Mouse (Mus musculus) thymus, postnatal 25 days (tissue): ENCODE measurements at regions not wholly inside any gene's neighbourhood (a gene's known extent, or its start where the extent isn't known, plus 50 kb on each side); places are given as distances from the start of the nearest gene placed in this dataset.
"Not testable (repeated sequence)": the region's sequence is repeated elsewhere in the genome, so short reads cannot be mapped to it uniquely, and the experiment has no call there.

ENCODE experiments used
- DNase-seq: peaks from one replicate; pipeline ENCODE4 v3.0.0; 2022

DNA sequence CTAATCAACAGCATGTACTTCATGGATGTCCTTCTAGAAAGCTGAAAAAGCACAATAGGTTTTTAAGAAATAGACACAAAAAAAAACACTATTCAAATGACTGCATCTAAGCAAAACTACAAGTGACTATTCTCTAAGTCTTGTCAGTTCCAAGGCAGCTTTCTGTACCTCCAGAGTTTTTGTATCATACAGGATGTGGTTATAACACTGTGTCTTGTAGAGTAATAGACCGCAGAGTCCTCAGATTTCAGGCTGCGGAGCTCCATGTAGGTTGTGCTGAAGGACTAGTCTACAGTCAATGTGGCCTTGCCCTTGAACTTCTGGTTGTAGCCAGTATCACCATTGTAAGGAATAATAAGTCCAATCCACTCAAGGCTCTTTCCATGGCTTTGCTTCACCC, 1137.7 kb upstream of the Zfp386 start:
- DNase-seq = not testable (repeated sequence)

DNA sequence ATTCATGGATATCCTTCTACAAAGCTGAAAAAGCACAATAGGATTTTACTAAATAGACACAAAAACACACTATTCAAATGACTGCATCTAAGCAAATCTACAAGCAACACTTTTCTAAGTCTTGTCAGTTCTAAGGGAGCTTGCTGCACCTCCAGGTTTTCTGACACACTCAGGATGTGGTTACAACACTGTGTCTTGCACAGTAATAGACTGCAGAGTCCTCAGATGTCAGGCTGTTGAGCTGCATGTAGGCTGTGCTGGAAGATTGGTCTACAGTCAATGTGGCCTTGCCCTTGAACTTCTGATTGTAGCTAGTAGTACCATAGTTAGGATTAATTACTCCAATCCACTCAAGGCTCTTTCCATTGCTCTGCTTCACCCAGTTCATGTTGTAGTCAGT, 1133.1 kb upstream of the Zfp386 start:
- peak; percentile 55 for DNase-seq

DNA sequence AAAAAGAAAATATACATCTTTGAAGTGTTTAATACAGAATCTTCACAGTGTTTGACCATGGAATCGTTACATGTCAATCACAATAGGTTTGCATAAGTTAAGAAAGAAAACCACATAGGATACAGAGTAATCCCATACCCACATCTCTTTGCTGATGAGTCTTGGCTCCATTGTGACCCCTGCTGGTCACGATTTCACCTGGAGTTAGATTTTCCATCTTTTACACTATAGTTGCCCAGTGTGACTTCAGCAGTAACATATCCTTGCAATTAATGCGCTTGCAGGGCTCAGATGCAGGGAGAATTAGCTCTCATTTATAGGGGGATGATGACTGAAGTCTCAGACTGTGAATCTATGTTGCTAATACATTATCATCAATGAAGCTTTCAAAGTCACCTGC, 1119.8 kb upstream of the Zfp386 start:
- peak; percentile 54 for DNase-seq

DNA sequence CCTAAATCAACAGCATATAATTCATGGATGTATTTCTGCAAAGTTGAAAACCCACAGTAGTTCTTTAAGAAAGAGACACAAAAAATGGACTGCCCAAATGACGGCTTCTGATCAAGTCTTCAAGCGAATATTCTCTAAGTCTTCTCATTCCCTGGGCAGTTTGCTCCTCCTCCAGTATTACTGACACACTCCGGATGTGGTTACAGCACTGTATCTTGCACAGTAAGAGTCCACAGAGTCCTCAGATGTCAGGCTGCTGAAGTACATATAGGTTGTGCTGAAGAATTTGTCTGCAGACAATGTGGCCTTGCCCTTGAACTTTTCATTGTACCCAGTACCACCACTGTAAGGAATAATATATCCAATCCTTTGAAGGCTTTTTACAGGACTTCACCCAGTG, 1115.4 kb upstream of the Zfp386 start:
- DNase-seq = no peak

DNA sequence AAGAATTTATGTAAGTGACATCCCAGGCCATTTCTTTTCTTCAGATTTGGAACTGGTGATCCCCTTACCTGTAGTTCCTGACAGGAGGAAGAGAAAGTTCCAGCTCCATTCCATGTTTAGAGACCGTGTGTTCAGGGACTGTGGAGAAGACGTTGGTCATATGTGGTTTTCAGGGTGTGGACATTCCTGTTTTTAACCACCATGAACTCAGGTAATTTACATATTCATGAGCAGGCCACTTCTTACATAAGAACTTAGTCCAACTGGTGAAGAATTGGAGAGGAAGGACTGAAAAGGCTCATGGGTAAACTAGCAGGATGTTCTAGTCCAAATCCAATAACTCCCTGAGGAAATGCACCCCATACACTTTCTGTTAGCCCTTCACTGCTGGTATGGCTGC, 1114.9 kb upstream of the Zfp386 start:
- DNase-seq = no peak

DNA sequence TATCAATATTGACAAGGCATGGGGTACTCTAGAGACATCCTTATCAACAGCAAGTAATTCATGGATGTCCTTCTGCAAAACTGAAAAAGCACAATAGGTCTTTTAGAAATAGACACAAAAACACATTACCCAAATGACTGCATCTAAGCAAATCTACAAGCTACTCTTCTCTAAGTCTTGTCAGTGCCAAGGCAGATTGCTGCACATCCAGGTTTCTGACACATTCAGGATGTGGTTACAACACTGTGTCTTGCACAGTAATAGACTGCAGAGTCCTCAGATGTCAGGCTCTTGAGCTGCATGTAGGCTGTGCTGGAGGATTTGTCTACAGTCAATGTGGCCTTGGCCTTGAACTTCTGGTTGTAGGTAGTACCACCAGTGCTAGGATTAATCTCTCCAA, 1110.7 kb upstream of the Zfp386 start:
- DNase-seq = peak; percentile 14

DNA sequence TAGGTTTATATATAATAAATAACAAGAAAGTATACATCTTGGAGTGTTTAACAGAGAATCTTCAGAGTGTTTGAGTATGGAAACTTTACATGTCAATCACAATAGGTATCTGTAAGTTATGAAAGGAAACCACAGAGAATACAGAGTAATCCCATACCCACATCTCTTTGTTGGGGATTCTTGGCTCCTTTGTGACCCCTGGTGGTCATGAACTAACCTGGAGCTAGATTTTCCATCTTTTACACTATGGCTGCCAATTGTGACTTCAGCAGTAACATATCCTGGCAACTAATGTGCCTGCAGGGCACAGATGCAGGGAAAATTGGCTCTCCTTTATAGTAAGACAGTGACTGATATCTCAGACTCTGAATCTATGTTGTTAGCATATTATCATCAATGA, 1107.9 kb upstream of the Zfp386 start:
- DNase-seq = peak; percentile 39

DNA sequence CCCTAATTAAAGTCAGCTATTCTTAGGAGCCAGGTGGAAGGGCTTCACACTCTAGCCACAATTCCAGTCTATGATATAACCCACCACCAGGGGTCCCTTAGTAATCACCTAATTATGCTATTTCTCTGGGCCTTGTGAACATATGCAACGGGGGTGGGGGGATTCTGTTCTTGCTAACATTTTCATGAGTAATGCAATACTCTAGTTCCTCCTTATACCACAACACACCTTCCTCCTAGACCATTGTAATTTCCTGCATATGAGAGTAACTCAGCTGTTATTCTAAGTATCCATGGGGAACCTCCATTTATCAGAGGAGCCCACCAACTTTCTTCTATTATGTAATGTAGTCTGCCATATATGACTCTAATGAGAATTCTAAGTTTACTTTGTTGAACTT, 1085.4 kb upstream of the Zfp386 start:
- DNase-seq = no peak

DNA sequence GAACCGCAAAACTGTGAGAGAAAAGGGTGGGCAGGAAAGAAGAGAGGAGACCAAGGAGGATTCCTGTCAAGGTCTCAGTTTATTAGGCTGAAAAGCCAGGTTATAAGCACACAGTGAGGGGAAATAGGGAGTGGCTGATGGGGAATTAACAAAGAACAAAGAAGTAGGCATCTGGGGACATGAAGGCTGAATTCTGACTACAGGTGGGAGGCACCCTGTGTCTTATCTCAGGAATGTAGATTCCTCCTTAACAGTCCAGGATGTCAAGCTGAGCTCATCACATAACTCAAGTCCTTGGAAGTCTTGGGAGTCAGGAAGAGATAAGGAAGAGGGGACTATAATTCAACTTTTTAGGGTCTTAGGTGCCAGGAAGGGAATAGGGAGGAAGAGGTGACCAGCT, 1083.3 kb upstream of the Zfp386 start:
- DNase-seq = not testable (repeated sequence)

DNA sequence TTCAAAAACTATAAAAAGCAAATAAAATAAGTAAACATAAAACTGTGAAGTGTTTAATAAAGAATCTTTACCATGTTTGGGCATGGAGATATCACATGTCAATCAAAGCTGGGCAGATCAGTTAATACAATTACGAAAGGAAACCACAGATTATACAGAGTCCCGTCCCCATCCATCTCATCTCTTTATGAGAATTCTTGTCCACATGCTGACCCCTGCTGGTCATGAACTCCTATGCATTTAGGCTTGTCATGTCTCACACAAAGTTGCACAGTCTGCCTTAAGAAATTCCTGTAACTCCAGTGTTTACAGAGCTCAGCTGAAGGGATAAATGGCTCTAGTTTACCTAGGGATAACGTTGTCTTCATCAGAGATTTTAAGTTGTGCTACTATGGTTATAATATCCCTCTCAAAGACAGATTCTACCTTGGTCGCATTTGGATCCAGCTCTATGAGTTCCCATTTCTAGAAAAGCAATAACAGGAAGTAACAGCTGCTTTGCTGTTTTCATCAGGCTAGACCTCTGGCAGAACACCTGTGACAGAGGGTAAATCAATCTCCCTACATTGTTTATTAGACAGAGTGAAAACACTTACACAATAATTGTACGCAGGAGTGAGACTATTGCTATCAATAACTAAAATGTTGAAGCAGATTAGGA, 1065.9 kb upstream of the Zfp386 start:
- DNase-seq = peak; percentile 70

DNA sequence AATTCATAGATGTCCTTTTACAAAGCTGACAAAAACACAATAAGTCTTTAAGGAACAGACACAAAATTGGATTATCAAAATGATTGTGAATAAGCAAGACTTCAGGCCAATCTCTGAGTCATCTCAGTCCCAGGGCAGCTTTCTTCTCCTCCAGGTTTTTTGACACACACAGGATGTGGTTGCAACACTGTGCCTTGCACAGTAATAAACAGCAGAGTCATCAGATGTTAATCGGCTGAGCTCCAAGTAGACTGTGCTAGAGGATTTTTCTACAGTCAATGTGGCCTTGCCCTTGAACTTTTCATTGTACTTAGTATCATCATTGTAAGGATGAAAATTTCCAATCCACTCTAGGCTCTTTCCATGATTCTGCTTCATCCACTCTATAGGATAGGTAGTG, 1056.6 kb upstream of the Zfp386 start:
- DNase-seq = peak; percentile 46

DNA sequence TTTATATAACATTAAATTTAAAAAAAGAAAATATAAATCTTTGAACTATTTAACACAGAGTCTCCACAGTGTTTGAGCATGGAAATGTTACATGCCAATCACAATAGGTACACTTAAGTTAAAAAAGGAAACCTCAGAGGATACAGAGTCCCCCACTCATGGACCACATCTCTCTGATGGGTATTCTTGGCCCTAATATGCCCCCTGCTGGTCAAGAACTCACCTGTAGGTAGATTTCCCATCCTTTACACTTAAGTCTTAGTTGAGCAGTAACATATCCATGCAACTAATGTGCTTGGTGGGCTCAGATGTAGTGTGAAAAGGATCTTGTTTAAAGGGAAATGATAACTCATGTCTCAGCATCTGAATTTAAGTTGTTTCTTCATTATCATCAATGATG, 1050.7 kb upstream of the Zfp386 start:
- peak; percentile 56 for DNase-seq

DNA sequence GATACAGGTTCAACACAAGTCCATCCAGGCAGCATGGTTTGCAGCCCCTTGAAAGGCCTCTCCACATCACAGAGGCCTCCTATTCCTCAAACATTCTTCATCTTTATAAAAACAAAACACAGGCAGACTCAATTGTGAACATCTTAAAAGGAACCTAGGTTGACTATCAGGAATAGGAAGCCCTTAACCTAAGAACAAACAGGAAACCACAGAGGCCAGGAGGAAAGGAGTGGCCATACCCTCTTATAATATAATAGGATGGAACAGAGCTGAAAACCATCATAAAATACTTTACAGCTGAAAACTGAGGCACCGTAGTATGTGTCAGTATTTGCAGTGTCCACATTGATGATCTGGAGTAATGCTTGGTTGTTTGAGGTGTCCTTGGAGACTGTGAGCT, 1044.4 kb upstream of the Zfp386 start:
- no peak for DNase-seq

DNA sequence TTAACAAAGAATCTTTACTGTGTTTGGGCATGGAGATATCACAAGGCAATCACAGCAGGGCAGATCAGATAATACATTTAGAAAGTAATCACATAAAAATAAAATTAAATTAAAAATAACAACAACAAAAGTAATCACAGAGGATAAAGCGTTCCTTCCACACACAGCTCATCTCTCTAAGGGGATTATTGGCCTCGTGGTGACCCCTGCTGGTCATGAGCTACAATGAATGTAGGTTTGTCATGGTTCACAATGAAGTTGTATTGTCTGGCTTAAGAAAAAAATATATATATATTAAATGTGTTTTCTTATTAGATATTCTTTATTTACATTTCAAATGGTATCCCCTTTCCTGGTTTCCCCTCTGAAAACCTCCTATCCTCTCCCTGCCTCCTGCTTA, 1039.1 kb upstream of the Zfp386 start:
- DNase-seq = peak; percentile 31

DNA sequence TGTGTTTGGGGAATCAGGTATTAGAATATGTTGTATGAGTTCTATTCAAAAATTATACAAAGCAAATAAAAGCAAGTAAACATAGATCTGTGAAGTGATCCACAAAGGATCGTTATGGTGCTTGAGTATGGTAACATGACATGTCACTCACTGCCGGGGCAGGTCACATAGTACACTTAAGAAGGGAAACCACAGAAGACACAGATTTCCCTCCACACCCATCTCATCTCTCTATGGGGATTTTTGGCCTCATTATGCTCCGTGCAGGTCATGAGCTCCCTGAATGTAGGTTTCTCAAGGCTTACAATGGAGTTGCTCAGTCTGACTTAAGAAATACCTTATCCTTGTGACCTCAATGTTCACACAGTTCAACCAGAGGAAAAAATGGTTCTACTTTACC, 1034.8 kb upstream of the Zfp386 start:
- DNase-seq = no peak

DNA sequence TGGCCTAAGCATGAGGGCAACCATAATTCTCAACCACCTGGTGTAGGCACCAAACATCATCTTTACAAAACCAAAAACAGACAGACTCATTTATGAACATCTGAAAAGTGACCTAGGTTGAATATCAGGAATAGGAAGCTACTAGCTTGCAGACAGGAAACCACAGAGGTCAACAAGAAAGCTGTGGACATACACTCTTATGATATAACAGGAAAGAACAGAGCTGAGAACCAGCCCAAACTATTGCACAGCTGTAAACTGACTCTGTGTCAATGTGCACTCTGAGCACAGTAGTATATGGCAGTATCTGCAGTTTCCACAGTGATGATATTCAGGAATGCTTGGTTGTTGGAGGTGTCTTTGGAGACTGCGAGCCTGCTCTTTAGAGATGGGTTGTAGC, 1023.8 kb upstream of the Zfp386 start:
- no peak for DNase-seq

DNA sequence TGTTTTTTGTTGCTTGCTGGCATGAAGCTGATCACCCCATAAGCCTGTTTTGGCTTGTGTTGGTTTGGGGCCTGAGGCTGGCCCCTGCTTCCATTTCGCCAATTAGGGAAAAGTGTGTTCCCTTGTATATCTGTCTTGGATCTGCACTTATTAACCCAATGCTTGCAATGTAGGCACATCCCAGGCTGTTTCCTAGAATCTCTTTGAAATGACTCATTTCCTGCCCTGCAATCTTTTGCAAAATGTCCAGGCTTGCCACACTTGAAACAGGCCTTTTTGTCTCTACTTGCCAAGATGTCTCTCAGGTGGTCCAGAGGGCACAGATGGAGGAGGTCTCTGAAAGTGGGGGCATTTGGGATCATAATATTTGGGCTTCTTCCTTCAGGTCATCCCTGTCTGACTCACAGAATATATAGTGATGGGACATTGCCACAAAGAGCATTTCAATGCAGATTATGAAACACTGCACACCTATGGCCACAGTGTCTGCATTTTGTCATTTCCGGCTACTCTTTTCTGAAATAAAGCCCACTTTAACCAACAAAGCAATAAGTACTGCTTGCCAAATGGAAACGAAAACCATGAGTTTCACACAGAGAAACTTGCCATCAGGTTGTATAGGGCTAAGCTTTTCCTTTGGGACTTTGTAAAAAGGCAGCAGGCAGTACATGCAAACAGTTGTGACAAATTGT, 1012.9 kb upstream of the Zfp386 start:
- DNase-seq = no peak

DNA sequence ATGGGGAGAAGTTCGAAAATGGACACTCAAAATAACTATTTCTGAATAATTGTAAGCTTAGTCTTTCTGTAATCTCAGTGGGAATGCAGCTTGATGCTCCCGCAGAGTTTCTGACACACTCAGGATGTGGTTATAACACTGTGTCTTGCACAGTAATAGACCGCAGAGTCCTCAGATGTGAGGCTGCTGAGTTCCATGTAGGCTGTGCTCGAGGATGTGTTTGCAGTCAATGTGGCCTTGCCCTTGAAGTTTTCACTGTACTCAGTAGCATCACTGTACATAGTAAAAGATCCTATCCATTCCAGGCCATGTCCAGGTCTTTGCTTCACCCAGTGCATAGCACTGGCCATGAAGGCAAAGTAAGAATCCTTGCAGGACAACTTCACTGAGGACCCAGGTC, 992.4 kb upstream of the Zfp386 start:
- peak; percentile 12 for DNase-seq

DNA sequence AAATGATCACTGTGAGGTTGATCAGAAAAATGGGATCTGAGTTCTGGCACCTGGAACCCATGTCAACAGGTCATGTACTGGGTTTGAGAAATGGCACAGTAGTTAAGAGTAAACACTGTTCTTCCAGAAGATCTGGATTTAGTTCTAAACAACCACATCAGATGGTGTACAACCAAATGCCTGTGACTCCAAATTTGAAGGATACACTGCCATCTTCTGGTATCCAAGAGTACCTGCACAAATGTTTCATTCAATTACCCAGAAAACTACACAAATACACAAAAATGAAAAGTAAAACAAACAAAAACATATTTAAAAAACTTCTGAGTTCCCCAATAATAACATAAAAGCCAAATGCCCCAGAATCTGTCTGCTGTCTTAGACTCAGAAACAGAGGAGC, 987.6 kb upstream of the Zfp386 start:
- not testable (repeated sequence) for DNase-seq

DNA sequence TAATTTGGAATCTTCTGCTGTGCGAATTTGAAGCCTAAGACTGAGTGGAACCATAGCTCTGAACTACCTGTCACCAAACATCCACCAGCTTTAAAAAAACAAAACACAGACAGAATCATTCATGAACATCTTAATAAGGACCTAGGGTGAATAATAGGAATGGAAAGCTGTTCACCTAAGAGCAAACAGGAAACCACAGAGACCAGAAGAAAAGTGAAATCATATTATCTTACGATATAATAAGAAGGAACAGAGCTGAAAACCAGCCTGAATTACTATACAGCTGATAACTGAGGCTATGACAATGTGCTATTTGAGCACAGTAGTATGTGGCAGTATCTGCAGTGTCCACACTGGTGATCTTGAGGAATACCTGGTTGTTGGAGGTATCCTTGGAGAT, 980.3 kb upstream of the Zfp386 start:
- no peak for DNase-seq

DNA sequence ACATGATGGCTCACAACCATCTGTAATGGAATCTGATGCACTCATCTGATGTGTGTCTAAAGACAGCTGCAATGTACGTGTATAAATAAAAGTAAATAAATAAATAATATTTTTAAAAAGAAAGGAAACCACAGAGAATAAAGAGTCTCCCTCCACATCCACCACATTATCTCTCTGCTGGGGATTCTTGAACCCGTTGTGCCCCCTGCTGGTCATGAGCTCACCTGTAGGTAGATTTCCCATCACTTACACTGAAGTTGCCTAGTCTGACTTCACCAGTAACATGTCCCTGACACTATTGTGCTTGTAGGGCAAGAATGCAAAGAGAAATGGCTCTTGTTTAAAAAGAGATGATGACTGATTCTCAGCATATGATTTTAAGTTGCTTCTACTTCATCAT, 956.1 kb upstream of the Zfp386 start:
- peak; percentile 9 for DNase-seq

DNA sequence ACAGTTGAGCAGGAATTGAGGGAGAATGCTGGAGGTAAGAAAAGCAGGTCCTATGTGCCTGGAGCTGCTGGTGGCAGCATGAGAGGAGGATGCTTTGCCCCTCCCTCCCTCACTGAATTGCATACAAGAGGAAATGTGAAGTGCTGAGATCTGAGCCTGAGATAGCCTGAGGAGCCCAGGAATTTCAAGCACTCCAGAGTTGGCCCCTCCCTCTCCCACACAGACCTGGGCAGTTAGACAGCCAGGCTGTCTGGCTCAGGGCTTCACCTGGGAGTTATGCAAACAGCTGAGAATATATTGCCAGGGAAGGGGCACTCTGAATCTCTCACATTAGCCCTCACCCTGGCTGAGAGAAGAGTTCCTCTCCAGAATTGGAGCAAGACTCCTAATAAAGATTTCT, 937.8 kb upstream of the Zfp386 start:
- no peak for DNase-seq

DNA sequence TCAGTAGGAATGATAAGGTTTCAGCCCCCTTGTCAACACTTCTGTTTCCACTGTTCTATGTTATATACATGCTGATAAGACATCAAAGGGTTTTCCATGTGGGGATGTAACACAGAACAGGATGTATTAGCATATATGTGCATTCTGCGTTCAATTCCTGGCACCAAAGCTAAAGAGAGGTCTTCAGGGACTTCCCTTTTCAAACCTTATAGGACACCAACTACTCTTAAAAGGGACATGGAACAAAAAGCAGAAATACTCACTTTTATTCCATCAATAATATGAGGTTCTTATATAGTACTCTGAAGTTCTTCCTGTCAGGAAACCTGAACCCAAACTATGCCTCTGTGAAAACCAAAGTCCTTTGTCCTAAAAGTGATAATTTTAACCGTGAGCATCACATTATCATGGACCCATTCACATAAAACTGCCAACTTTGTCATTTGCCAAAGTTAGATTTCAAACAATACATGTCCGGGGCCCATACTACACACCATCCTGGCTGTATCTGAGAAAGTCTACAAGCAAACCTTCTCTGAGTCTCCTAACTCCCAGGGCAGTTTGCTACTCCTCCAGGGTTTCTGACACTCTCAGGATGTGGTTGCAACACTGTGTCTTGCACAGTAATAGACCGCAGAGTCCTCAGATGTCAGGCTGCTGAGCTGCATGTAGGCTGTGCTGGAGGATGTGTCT, 928.2 kb upstream of the Zfp386 start:
- peak; percentile 1 for DNase-seq

DNA sequence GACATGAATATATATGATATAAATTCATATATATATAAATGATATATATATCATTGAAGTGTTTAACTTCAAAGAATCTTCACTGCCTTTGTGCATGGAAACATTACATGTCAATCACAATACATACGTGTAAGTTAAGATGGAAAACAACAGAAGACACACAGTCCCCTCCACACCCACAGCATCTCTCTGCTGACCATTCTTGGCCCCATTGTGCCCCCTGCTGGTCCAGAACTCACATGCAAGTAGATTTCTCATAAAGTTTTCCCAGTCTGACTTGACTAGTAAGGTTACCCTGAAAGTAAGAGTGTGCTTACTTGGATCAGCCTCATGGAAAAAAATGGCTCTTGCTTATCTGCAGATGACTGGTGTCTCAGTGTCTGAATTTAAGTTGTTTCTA, 926.3 kb upstream of the Zfp386 start:
- DNase-seq = peak; percentile 6
